Mouse (Mus musculus): Measurements from ENCODE around the gene Cgn. TPM values are rescaled to one million over a fixed set of nuclear protein-coding genes. Genes with fewer than 3 reads are reported as not detected.
"Not testable (repeated sequence)": the region's sequence is repeated elsewhere in the genome, so short reads cannot be mapped to it uniquely, and the experiment has no call there.

The Cgn gene
- total RNA-seq, 2 experiments from 2014 or later = 4.5 TPM

GRCm38 (mm10) chr3:94787122-94787780, 959 bp upstream of the Cgn start:
- intact Hi-C loops (cut with DNase I) = loop anchor here (5.0 kb wide), 1 partner anchor 50 kb away; the partner anchor contains the start of gene Pogz
- no peak for TF ChIP-seq CTCF (IDR thresholded peaks at IDR 0.05)
- no peak for DNase-seq (ENCODE audit: extremely low spot score in 1 of 2, low spot score in 2 of 2)
- Histone ChIP-seq H3K4me3 (peak overlapping the region; percentile 60), H3K27ac (peak overlapping the region; percentile 66)

- TF ChIP-seq CTCF (IDR thresholded peaks at IDR 0.05) = no peak
- intact Hi-C loops (cut with DNase I) = loop anchor here (5.0 kb wide), 1 partner anchor 51 kb away; the partner anchor contains the start of gene Pogz
- Histone ChIP-seq H3K27ac (no peak overlapping the region), H3K4me3 (peak overlapping the region; percentile 60)
- no peak for DNase-seq (ENCODE audit: extremely low spot score in 1 of 2, low spot score in 2 of 2)
Measured at GRCm38 (mm10) chr3:94785958-94786357, 334 bp downstream of the Cgn start.

GRCm38 (mm10) chr3:94784171-94784701, 2.1 kb downstream of the Cgn start:
- no peak for TF ChIP-seq CTCF (IDR thresholded peaks at IDR 0.05)
- DNase-seq (ENCODE audit: extremely low spot score in 1 of 2, low spot score in 2 of 2) = no peak
- intact Hi-C loops (cut with DNase I) = no loop called here
- no peak overlapping the region for H3K4me3 ChIP-seq
- H3K27ac ChIP-seq = no peak overlapping the region

GRCm38 (mm10) chr3:94783462-94783931, 2.8 kb downstream of the Cgn start:
- no peak for TF ChIP-seq CTCF (IDR thresholded peaks at IDR 0.05)
- H3K4me3 ChIP-seq = no peak overlapping the region
- intact Hi-C loops (cut with DNase I) = no loop called here
- H3K27ac ChIP-seq = no peak overlapping the region
- DNase-seq (ENCODE audit: extremely low spot score in 1 of 2, low spot score in 2 of 2) = no peak

GRCm38 (mm10) chr3:94782936-94783335, 3.4 kb downstream of the Cgn start:
- intact Hi-C loops (cut with DNase I) = no loop called here
- no peak for TF ChIP-seq CTCF (IDR thresholded peaks at IDR 0.05)
- no peak overlapping the region for H3K4me3 ChIP-seq

GRCm38 (mm10) chr3:94781356-94781755, 4.9 kb downstream of the Cgn start:
- intact Hi-C loops (cut with DNase I) = no loop called here
- no peak for DNase-seq (ENCODE audit: extremely low spot score in 1 of 2, low spot score in 2 of 2)
- TF ChIP-seq CTCF (IDR thresholded peaks at IDR 0.05) = no peak
- Histone ChIP-seq H3K27ac (no peak overlapping the region), H3K4me3 (no peak overlapping the region)

More at GRCm38 (mm10) chr3:94782936-94783335, 3.4 kb downstream of the Cgn start:
- H3K27ac ChIP-seq = no peak overlapping the region
- DNase-seq (ENCODE audit: extremely low spot score in 1 of 2, low spot score in 2 of 2) = no peak

GRCm38 (mm10) chr3:94775886-94776285, 10.4 kb downstream of the Cgn start:
- no peak for TF ChIP-seq CTCF (IDR thresholded peaks at IDR 0.05)
- H3K27ac ChIP-seq = no peak overlapping the region
- intact Hi-C loops (cut with DNase I) = no loop called here
- H3K4me3 ChIP-seq = no peak overlapping the region
- no peak for DNase-seq (ENCODE audit: extremely low spot score in 1 of 2, low spot score in 2 of 2)

GRCm38 (mm10) chr3:94774039-94774438, 12.3 kb downstream of the Cgn start:
- Histone ChIP-seq H3K4me3 (no peak overlapping the region), H3K27ac (no peak overlapping the region)
- DNase-seq (ENCODE audit: extremely low spot score in 1 of 2, low spot score in 2 of 2) = no peak

GRCm38 (mm10) chr3:94765456-94765855, 20.8 kb downstream of the Cgn start:
- intact Hi-C loops (cut with DNase I); H3K4me3 ChIP-seq; H3K27ac ChIP-seq; DNase-seq (ENCODE audit: extremely low spot score in 1 of 2, low spot score in 2 of 2): not testable (repeated sequence)

More at GRCm38 (mm10) chr3:94774039-94774438, 12.3 kb downstream of the Cgn start:
- intact Hi-C loops (cut with DNase I) = no loop called here
- TF ChIP-seq CTCF (IDR thresholded peaks at IDR 0.05) = no peak

- peak; percentile 12 for TF ChIP-seq CTCF (IDR thresholded peaks at IDR 0.05)
- intact Hi-C loops (cut with DNase I); H3K27ac ChIP-seq; H3K4me3 ChIP-seq; DNase-seq (ENCODE audit: extremely low spot score in 1 of 2, low spot score in 2 of 2): not testable (repeated sequence)
Measured at GRCm38 (mm10) chr3:94764545-94765292, 21.6 kb downstream of the Cgn start.

- H3K4me3 ChIP-seq; DNase-seq (ENCODE audit: extremely low spot score in 1 of 2, low spot score in 2 of 2); H3K27ac ChIP-seq; intact Hi-C loops (cut with DNase I): not testable (repeated sequence)
Measured at GRCm38 (mm10) chr3:94758427-94758826, 27.9 kb downstream of the Cgn start.

- intact Hi-C loops (cut with DNase I); H3K27ac ChIP-seq; H3K4me3 ChIP-seq: not testable (repeated sequence)
- peak in 1 of 2 experiments; percentile 14 for DNase-seq (ENCODE audit: extremely low spot score in 1 of 2, low spot score in 2 of 2)
Measured at GRCm38 (mm10) chr3:94758056-94758409, 28.3 kb downstream of the Cgn start.

- H3K4me3 ChIP-seq; DNase-seq (ENCODE audit: extremely low spot score in 1 of 2, low spot score in 2 of 2); intact Hi-C loops (cut with DNase I); H3K27ac ChIP-seq: not testable (repeated sequence)
Measured at GRCm38 (mm10) chr3:94757251-94758055, 28.8 kb downstream of the Cgn start.
